Mouse (Mus musculus) midbrain, embryonic 11.5 days (tissue): Measurements from ENCODE around the gene Slc24a5. TPM values are rescaled to one million over a fixed set of nuclear protein-coding genes. Genes with fewer than 3 reads are reported as not detected.

Source experiments
- ATAC-seq: fragments of 200-750 bp; cut with Nextera tagmentation; 2 replicates; pipeline ENCODE4 v1.8.0; 2017; ENCODE audit warnings: moderate TSS enrichment, moderate library complexity; ENCODE audit not compliant: low FRiP score
- DNase-seq: peaks from one replicate; pipeline ENCODE4 v3.0.0; 2015; ENCODE audit warnings: low spot score; ENCODE audit errors: missing footprints
- H3K27ac ChIP-seq: fragments of 300-500 bp; sonication (generic); 2 replicates; pipeline ENCODE4 v1.5.1; 2014; ENCODE audit warnings: low read depth, low read length
- H3K27me3 ChIP-seq: fragments of 300-500 bp; sonication (generic); 2 replicates; pipeline ENCODE4 v1.6.1; 2014; ENCODE audit warnings: mild to moderate bottlenecking, low read length, moderate library complexity, mixed read lengths; ENCODE audit not compliant: control insufficient read depth, insufficient read depth
- H3K36me3 ChIP-seq: fragments of 300-500 bp; sonication (generic); 2 replicates; pipeline ENCODE4 v1.6.1; 2014; ENCODE audit warnings: mild to moderate bottlenecking, low read length, moderate library complexity, mixed read lengths; ENCODE audit not compliant: control insufficient read depth, insufficient read depth
- H3K4me1 ChIP-seq: fragments of 300-500 bp; sonication (generic); 2 replicates; pipeline ENCODE4 v1.6.1; 2014; ENCODE audit warnings: low read length; ENCODE audit not compliant: control insufficient read depth, insufficient read depth
- H3K4me2 ChIP-seq: fragments of 300-500 bp; sonication (generic); 2 replicates; pipeline ENCODE4 v1.6.1; 2014; ENCODE audit warnings: mild to moderate bottlenecking, moderate library complexity
- H3K4me3 ChIP-seq: fragments of 300-500 bp; sonication (generic); 2 replicates; pipeline ENCODE4 v1.5.1; 2014; ENCODE audit warnings: low read depth, low read length
- H3K9ac ChIP-seq: fragments of 300-500 bp; sonication (generic); 2 replicates; pipeline ENCODE4 v1.6.1; 2014; ENCODE audit warnings: low read length
- H3K9me3 ChIP-seq: fragments of 300-500 bp; sonication (generic); 2 replicates; pipeline ENCODE4 v1.6.1; 2016; ENCODE audit warnings: low read length; ENCODE audit not compliant: control insufficient read depth
- WGBS: fragments of 180-500 bp; shearing (Covaris S2); extraction: QIAGEN DNeasy Blood & Tissue Kit; methylation state at CpG from one replicate; pipeline ENCODE4 v1.1.7; 2014; 5-methylcytosine and 5-hydroxymethylcytosine counted together
- polyA plus RNA-seq: library from polyadenylated mRNA; unstranded; fragments of >200 nt; fragmentation: Nextera tagmentation; extraction: Ambion mirVana; gene quantifications from 2 replicates; pipeline ENCODE4 v1.2.1, GENCODE M21; 2014

Gene Slc24a5
- polyA plus RNA-seq, 1 experiment from 2014 or later: 5.3 TPM

DNA sequence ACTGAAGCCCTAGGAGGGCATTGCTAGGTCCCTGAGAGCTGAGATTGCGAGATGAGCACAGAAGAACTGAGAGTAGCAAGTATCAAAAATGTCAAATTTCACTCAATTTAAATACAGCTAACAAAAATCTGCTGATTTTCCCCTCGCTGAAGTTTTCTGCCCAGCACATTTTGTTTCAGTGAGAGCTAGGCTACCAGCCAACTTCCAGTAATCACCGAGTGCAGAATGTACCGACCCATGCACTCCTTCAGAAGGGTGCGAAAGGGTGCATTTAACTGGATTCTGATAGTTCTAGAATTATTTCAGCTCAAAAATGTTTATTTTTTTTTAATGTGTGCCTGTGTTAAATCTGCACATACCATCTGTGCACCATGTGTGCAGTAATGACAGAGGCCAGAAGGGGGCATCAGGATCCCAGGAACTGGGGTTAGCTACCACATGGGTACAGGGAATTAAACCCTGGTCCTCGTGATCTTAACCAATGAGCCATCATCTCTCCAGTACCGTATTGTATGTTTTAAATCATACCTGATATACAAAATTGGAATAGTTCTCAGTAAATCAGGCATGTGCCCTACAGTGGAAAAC, 12.5 kb upstream of the Slc24a5 start:
- Histone ChIP-seq H3K27ac (no peak overlapping the region), H3K9me3 (no peaks in the 10 kb centered on the region), H3K9ac (no peak overlapping the region), H3K4me3 (no peak overlapping the region), H3K4me2 (no peak overlapping the region), H3K4me1 (no peaks in the 10 kb centered on the region), H3K36me3 (no peaks in the 10 kb centered on the region), H3K27me3 (no peaks in the 10 kb centered on the region)
- DNase-seq (no peak), ATAC-seq (no peak)
- WGBS: 91% methylated on average over 7 of the region's 7 CpGs

DNA sequence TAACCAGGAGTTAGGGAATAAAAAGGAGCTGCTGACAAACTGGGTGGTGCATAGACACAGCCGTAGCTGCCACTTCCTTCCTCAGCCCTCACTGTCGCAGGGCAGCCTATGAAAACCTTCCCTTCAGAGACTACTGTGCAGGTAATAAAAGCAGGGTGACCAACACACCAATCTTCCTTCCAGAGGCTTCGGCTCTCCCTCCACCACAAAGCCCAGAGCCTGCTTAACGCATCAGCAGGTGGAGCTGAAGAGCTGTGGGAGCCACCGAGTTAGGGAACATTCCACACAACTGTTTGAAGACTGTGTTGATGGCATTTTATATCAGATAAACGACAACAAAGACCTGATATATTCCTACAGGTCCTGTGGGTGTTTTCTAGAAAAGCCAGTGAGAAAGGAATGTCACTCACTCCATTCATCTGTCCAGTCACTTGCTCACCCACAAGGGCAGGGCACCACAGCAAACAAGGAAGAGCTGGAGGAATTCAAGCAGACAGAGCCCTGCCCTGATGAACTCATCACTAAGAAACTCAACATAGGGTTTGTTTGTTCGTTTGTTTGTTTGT, 10.6 kb upstream of the Slc24a5 start:
- Histone ChIP-seq H3K9ac (no peak overlapping the region), H3K4me1 (no peaks in the 10 kb centered on the region), H3K36me3 (no peaks in the 10 kb centered on the region), H3K27me3 (no peaks in the 10 kb centered on the region), H3K9me3 (no peaks in the 10 kb centered on the region), H3K27ac (no peak overlapping the region), H3K4me2 (no peak overlapping the region), H3K4me3 (no peak overlapping the region)
- DNase-seq (no peak), ATAC-seq (no peak)
- WGBS: 56% methylated on average over 7 of the region's 7 CpGs

DNA sequence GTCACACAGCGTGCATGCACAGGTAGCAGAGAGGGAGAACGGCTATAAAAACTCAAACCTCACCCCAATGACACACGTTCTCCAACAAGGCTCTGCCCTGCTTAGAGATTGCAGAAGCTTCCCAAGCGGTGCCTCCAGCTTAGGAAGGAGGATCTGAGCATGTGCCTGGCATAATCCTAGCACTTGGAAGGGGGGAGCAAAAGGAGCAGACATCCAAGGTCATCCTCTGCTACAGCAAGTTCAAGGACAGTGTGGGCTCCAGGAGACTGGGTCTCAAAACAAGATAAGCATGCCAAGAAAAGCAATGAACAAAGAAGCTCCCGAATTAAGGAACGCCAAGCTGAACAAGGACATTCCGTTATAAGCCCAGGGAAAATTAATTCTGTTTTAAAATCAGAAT, 6.5 kb upstream of the Slc24a5 start:
- Histone ChIP-seq H3K9me3 (no peaks in the 10 kb centered on the region), H3K9ac (no peak overlapping the region), H3K27me3 (no peaks in the 10 kb centered on the region), H3K4me1 (no peaks in the 10 kb centered on the region), H3K27ac (no peak overlapping the region), H3K4me3 (no peak overlapping the region), H3K4me2 (no peak overlapping the region), H3K36me3 (no peaks in the 10 kb centered on the region)
- WGBS: 91% methylated on average over 7 of the region's 7 CpGs
- ATAC-seq: no peak
- DNase-seq: no peak

DNA sequence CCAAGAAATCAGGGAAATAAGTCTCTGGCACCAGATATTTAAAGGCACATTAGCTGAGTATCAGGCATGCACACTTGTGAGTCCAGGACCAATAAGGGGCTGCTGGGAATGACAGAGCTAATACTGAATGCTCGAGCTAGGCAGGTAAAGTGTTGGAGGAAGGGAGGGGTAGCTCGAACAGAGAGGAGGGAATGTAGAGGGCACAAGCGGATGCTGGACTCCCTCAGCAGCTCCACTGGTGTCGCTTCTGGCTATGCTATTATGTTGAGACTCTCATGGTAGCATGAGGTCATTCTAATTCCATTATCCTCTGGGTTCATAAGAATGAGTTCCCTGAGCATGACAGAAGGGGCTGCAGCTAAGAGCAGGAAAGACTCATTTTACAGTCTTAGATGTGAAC, 5.0 kb upstream of the Slc24a5 start:
- no peak overlapping the region for H3K9ac ChIP-seq
- 74% methylated on average over 4 of the region's 4 CpGs for WGBS
- H3K36me3 ChIP-seq: no peaks in the 10 kb centered on the region
- no peak overlapping the region for H3K4me3 ChIP-seq
- H3K27ac ChIP-seq: no peak overlapping the region
- no peak overlapping the region for H3K4me2 ChIP-seq
- no peaks in the 10 kb centered on the region for H3K27me3 ChIP-seq
- H3K9me3 ChIP-seq: no peaks in the 10 kb centered on the region
- no peaks in the 10 kb centered on the region for H3K4me1 ChIP-seq
- ATAC-seq: no peak
- no peak for DNase-seq

DNA sequence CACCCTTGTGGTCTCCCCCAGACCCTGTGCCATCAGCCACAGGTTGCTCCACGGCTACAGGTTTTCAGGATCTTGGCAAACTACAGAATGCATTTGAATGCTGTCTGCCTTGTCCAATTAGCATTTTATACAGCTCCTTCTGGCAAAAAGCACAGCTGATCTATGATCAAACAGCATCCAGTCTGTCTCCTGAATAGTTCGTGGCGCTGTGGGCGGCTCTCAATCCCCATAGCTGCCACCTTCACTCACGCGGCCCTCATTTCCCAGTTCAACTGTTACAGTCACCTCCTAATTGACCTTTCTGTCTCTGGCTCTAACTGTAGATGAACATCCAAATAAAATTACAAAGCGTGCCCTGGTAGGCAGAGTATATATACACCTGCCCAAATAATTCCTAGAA, 551 bp upstream of the Slc24a5 start:
- no peak overlapping the region for H3K9ac ChIP-seq

DNA sequence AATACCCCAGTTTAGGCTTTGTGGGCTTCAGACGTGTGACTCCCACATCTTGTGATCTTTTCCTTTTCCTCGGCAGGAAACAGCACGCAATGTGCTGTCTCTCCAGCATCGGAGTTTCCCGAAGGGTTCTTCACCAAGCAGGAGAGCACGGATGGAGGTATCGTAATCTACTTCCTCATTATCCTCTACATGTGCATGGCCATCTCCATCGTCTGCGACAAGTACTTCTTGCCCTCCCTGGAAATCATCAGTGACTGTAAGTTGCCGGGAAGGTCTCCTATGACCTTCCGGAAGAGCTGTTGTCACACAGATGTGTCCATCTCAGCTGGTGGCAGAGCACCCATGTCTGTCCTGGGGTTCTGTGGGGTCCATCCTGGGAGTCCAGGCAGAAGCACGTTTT, 772 bp downstream of the Slc24a5 start:
- Histone ChIP-seq H3K4me2 (no peak overlapping the region), H3K9me3 (no peaks in the 10 kb centered on the region), H3K27me3 (no peaks in the 10 kb centered on the region), H3K36me3 (no peaks in the 10 kb centered on the region), H3K27ac (no peak overlapping the region), H3K4me3 (no peak overlapping the region), H3K4me1 (no peaks in the 10 kb centered on the region), H3K9ac (no peak overlapping the region)
- DNase-seq (no peak), ATAC-seq (no peak)
- 93% methylated on average over 12 of the region's 12 CpGs for WGBS

More for the DNA sequence above, 551 bp upstream of the Slc24a5 start:
- no peak overlapping the region for H3K4me2 ChIP-seq
- DNase-seq (no peak), ATAC-seq (peak; percentile 5; the same call in 1 of the 2 replicates)
- no peaks in the 10 kb centered on the region for H3K9me3 ChIP-seq
- WGBS: 89% methylated on average over 7 of the region's 7 CpGs
- no peak overlapping the region for H3K27ac ChIP-seq
- H3K36me3 ChIP-seq: no peaks in the 10 kb centered on the region
- no peaks in the 10 kb centered on the region for H3K27me3 ChIP-seq
- no peak overlapping the region for H3K4me3 ChIP-seq
- no peaks in the 10 kb centered on the region for H3K4me1 ChIP-seq

DNA sequence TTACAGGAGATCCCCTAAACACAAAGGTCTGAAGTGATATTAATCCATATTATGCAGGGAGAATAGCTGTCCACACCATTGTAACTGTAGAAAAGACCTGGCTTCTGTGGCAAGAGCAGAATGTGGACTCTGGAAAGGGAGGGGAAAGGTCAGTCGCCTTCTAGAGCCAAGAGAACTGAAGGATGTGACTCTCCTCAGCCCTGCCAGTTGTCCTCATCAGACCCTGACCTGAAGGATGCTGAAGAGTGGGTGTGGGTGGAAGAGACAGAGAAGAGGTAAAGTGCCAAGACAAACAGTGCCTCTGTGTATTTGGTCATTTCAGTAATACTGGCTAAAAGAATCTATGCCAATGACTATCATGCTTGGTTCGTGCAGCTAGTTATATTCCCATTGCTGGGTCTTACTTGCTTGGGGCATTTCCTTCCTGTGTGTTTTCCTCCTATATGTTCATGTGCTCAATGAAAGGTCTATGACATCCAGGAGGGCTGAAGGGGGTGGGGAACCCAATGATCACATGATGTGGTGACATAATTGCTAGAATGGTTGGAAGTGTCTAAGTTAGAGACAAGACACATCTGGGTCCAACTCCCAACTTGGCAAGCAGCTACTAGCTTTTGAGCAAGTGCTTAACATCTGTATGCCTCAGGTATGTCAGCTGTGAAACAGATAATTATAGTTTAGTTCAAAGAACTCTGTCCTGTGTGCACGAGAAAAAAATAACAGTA, 5.3 kb downstream of the Slc24a5 start:
- DNase-seq: no peak
- no peaks in the 10 kb centered on the region for H3K4me1 ChIP-seq
- H3K27me3 ChIP-seq: no peaks in the 10 kb centered on the region
- ATAC-seq: no peak
- H3K36me3 ChIP-seq: no peaks in the 10 kb centered on the region
- no peak overlapping the region for H3K4me2 ChIP-seq
- H3K4me3 ChIP-seq: no peak overlapping the region
- no peak overlapping the region for H3K9ac ChIP-seq
- H3K27ac ChIP-seq: no peak overlapping the region
- no peaks in the 10 kb centered on the region for H3K9me3 ChIP-seq
- WGBS: 84% methylated on average over 3 of the region's 3 CpGs

DNA sequence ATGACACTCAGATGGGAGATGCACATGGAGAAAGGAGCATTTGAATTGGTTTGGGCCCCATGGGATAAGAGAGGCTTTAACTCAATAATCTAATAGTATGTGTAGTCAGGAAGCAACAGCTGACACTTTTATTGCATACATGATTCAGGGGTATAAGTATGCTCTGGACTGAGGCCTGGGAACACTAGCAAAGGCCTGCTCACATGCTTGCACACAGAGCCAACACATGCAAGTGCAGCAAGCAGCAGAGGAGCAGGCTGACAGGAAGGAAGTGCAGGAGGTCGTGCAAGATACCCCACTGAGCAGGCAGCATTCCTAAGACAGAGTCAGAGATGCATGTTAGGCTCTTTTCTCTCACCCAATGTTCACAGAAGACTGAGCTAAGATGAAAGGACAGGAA, 16.0 kb downstream of the Slc24a5 start:
- Histone ChIP-seq H3K4me3 (no peak overlapping the region), H3K9me3 (no peaks in the 10 kb centered on the region), H3K27me3 (no peaks in the 10 kb centered on the region), H3K4me2 (no peak overlapping the region), H3K36me3 (no peaks in the 10 kb centered on the region; the same call in 1 of the 2 replicates), H3K9ac (no peak overlapping the region), H3K4me1 (no peaks in the 10 kb centered on the region), H3K27ac (no peak overlapping the region)
- peak; percentile 49 for DNase-seq
- ATAC-seq: no peak
- WGBS: 29% methylated on average over 1 of the region's 1 CpGs

DNA sequence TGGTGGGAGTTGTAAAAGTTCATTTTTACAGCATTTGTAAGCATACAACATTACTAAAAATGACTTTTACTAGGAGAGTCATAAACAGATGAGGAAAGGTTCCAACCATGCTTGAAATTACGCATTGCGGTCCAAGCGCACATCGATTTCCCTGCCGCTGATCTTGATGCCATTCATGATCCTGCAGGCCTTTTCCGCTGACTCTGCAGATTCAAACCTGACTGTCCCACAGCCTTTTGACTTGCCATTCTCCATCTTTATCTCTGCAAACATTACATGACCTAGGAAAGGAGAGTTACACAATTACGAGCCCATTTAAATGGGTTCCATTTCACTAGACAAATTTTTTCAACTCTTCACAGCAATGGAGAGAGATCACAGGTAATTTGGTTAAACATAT, 20.8 kb downstream of the Slc24a5 start:
- WGBS: 95% methylated on average over 7 of the region's 7 CpGs

More for the DNA sequence above, 20.8 kb downstream of the Slc24a5 start:
- peak; percentile 17 for DNase-seq
- no peak for ATAC-seq
- H3K4me2 ChIP-seq: no peak overlapping the region
- H3K4me1 ChIP-seq: no peaks in the 10 kb centered on the region
- H3K27ac ChIP-seq: no peak overlapping the region
- no peaks in the 10 kb centered on the region for H3K9me3 ChIP-seq
- H3K36me3 ChIP-seq: peaks cover 7% of the 10 kb centered on the region; the same call in 1 of the 2 replicates
- no peak overlapping the region for H3K9ac ChIP-seq
- H3K27me3 ChIP-seq: no peaks in the 10 kb centered on the region
- no peak overlapping the region for H3K4me3 ChIP-seq
